Mouse (Mus musculus) R1 (cell line): ENCODE data around the gene Abhd16a.

Source experiments
- DNase-seq: peaks from one replicate; pipeline ENCODE4 v3.0.0-alpha.2; 2018; ENCODE audit warnings: low read depth, low spot score

Abhd16a gene

GRCm38 (mm10) chr17:35082841-35083576 is 6.1 kb upstream of the Abhd16a start:
- no peak for DNase-seq

- no peak for DNase-seq
Measured at GRCm38 (mm10) chr17:35083929-35084497, 5.0 kb upstream of the Abhd16a start.

GRCm38 (mm10) chr17:35085208-35085865 is 3.7 kb upstream of the Abhd16a start, which contains the start of gene Ly6g6f:
Gene Ly6g6f, minus strand, starts transcription at chr17:35085610.
- DNase-seq = no peak

GRCm38 (mm10) chr17:35088151-35088550 is 912 bp upstream of the Abhd16a start:
- DNase-seq = peak; percentile 46

GRCm38 (mm10) chr17:35090166-35090932 is 1.3 kb downstream of the Abhd16a start:
- DNase-seq = no peak

- no peak for DNase-seq
Measured at GRCm38 (mm10) chr17:35092403-35093198, 3.5 kb downstream of the Abhd16a start.

- no peak for DNase-seq
Measured at GRCm38 (mm10) chr17:35094475-35095365, 5.7 kb downstream of the Abhd16a start.

GRCm38 (mm10) chr17:35096597-35096996 is 7.5 kb downstream of the Abhd16a start:
- no peak for DNase-seq

GRCm38 (mm10) chr17:35097164-35097655 is 8.1 kb downstream of the Abhd16a start:
- no peak for DNase-seq

- no peak for DNase-seq
Measured at GRCm38 (mm10) chr17:35100196-35100765, 11.2 kb downstream of the Abhd16a start.

GRCm38 (mm10) chr17:35101161-35101560 is 12.1 kb downstream of the Abhd16a start:
- no peak for DNase-seq

- no peak for DNase-seq
Measured at GRCm38 (mm10) chr17:35102299-35102698, 13.2 kb downstream of the Abhd16a start.

GRCm38 (mm10) chr17:35103221-35103690 is 14.2 kb downstream of the Abhd16a start:
- DNase-seq = no peak

- no peak for DNase-seq
Measured at GRCm38 (mm10) chr17:35104079-35104478, 15.0 kb downstream of the Abhd16a start.

- DNase-seq = no peak
Measured at GRCm38 (mm10) chr17:35104754-35105153, 15.7 kb downstream of the Abhd16a start.

- peak; percentile 44 for DNase-seq
Measured at GRCm38 (mm10) chr17:35105740-35106389, 16.8 kb downstream of the Abhd16a start.

- DNase-seq = no peak
Measured at GRCm38 (mm10) chr17:35106522-35106921, 17.5 kb downstream of the Abhd16a start.

- no peak for DNase-seq
Measured at GRCm38 (mm10) chr17:35108097-35108496, 19.0 kb downstream of the Abhd16a start, which contains the start of gene Ly6g5c. Gene Ly6g5c, plus strand, starts transcription at chr17:35108279.

- no peak for DNase-seq
Measured at GRCm38 (mm10) chr17:35111774-35112173, 22.7 kb downstream of the Abhd16a start.
